Mouse (Mus musculus): Measurements from ENCODE around the gene Ucn3. TPM values are rescaled to one million over a fixed set of nuclear protein-coding genes. Genes with fewer than 3 reads are reported as not detected.

Ucn3 gene
- total RNA-seq, 2 experiments from 2014 or later: not detected

- DNase-seq: no peak
Observed at GRCm38 (mm10) chr13:3891479-3892087, 53.6 kb downstream of the Ucn3 start.

Small RNA genes lying within 50 kb of the gene (microRNA-seq; reads per million reads assigned to microRNA genes)
- 0 reads per million in 2 experiments for gene Gm22460

Other genes with a start within 250 kb of the Ucn3 start
- not detected for gene Calml3, start 141.0 kb downstream of the Ucn3 start, total RNA-seq (2021)
- not detected for gene Calm4, start 107.6 kb downstream of the Ucn3 start, total RNA-seq (2021)
- gene Calm5, start 91.2 kb downstream of the Ucn3 start, total RNA-seq (2021): not detected
- 10 to 100 TPM; 48.0 to 48.7 TPM for gene Net1, start 27.1 kb downstream of the Ucn3 start, total RNA-seq (2021)
- not detected for gene Tubal3, start 27.1 kb downstream of the Ucn3 start, total RNA-seq (2021)
- gene Akr1c14, start 103.7 kb upstream of the Ucn3 start, total RNA-seq (2021): 1 to 10 TPM; 3.0 to 3.5 TPM
- gene Akr1c18, start 205.3 kb upstream of the Ucn3 start, total RNA-seq (2021): under 1 TPM; 0.66 to 0.79 TPM
- gene Akr1c13, start 245.8 kb upstream of the Ucn3 start, total RNA-seq (2021): under 1 TPM; 0.47 to 0.70 TPM

Measured in gastrocnemius, postnatal 10 days (tissue).